Mouse (Mus musculus) MEL (cell line): Measurements from ENCODE around the gene Pax9. TPM values are rescaled to one million over a fixed set of nuclear protein-coding genes. Genes with fewer than 3 reads are reported as not detected.

Source experiments
- DNase-seq: peaks from one replicate; pipeline ENCODE4 v3.0.0; 2011; ENCODE audit warnings: low read depth, low spot score
- H3K27ac ChIP-seq: 2 replicates; pipeline ENCODE4 v1.5.1; 2012; ENCODE audit warnings: low read depth, mild to moderate bottlenecking, control low read depth, low read length, moderate library complexity; ENCODE audit not compliant: control insufficient read depth
- H3K27me3 ChIP-seq, 2 experiments: fragments of 150-350 bp in 1 of 2; sonication (generic) in 1 of 2; 2 replicates each; pipeline ENCODE4 v1.6.1; 2012; ENCODE audit warnings: low read length in 2 of 2, mild to moderate bottlenecking in 2 of 2, improper control_type of control experiment in 1 of 2, moderate library complexity in 1 of 2; ENCODE audit not compliant: insufficient read depth in 2 of 2, control insufficient read depth in 1 of 2
- H3K36me3 ChIP-seq, 2 experiments: 2 replicates each; pipeline ENCODE4 v1.6.1; 2012 to 2014; ENCODE audit warnings: low read length in 2 of 2, improper control_type of control experiment in 1 of 2, inconsistent platforms in 1 of 2, mild to moderate bottlenecking in 1 of 2; ENCODE audit not compliant: insufficient read depth in 2 of 2, control insufficient read depth in 1 of 2
- H3K4me1 ChIP-seq, 2 experiments: fragments of 150-350 bp in 1 of 2; sonication (generic) in 1 of 2; 2 replicates each; pipeline ENCODE4 v1.6.1; 2012; ENCODE audit warnings: low read length in 2 of 2, improper control_type of control experiment in 1 of 2, mild to moderate bottlenecking in 1 of 2; ENCODE audit not compliant: insufficient read depth in 2 of 2, control insufficient read depth in 1 of 2
- H3K4me3 ChIP-seq, 2 experiments: fragments of 150-350 bp in 1 of 2; sonication (generic) in 1 of 2; 2 replicates each; pipeline ENCODE4 v1.5.1; 2012; ENCODE audit warnings: low read depth in 2 of 2, low read length in 2 of 2, mild to moderate bottlenecking in 2 of 2, moderate library complexity in 2 of 2, control low read depth in 1 of 2, improper control_type of control experiment in 1 of 2; ENCODE audit not compliant: control insufficient read depth in 1 of 2, insufficient read depth in 1 of 2
- H3K79me2 ChIP-seq: 2 replicates; pipeline ENCODE4 v1.6.1; 2012; ENCODE audit warnings: mild to moderate bottlenecking, low read length, moderate library complexity; ENCODE audit not compliant: control insufficient read depth, poor library complexity, insufficient read depth
- H3K9ac ChIP-seq: 2 replicates; pipeline ENCODE4 v1.6.1; 2012; ENCODE audit warnings: low read depth, mild to moderate bottlenecking, control low read depth, low read length, moderate library complexity; ENCODE audit not compliant: control insufficient read depth, poor library complexity, severe bottlenecking
- H3K9me3 ChIP-seq: fragments of 150-350 bp; sonication (generic); replicated peaks from 2 replicates; pipeline ENCODE4 v1.6.1; 2012; ENCODE audit warnings: mild to moderate bottlenecking, low read length, improper control_type of control experiment, moderate library complexity; ENCODE audit not compliant: insufficient read depth
- BHLHE40 ChIP-seq: IDR thresholded peaks from 2 replicates; pipeline ENCODE4 v1.6.1; 2012; ENCODE audit warnings: low read depth, mild to moderate bottlenecking, inconsistent platforms, low read length, improper control_type of control experiment, borderline replicate concordance
- CHD1 ChIP-seq: IDR thresholded peaks from 2 replicates; pipeline ENCODE4 v1.6.1; 2012; ENCODE audit warnings: low read depth, mild to moderate bottlenecking, inconsistent platforms, low read length, improper control_type of control experiment
- E2F4 ChIP-seq: IDR thresholded peaks from 2 replicates; pipeline ENCODE4 v1.6.1; 2011; ENCODE audit warnings: low read depth, low read length, improper control_type of control experiment, borderline replicate concordance
- ETS1 ChIP-seq: IDR thresholded peaks from 2 replicates; pipeline ENCODE4 v1.6.1; 2012; ENCODE audit warnings: low read depth, mild to moderate bottlenecking, inconsistent platforms, low read length, improper control_type of control experiment, moderate library complexity
- GABPA ChIP-seq: IDR thresholded peaks from 2 replicates; pipeline ENCODE4 v1.6.1; 2012; ENCODE audit warnings: low read depth, mild to moderate bottlenecking, inconsistent platforms, low read length, improper control_type of control experiment, moderate library complexity
- GATA1 ChIP-seq: IDR thresholded peaks from 2 replicates; pipeline ENCODE4 v1.6.1; 2011; ENCODE audit warnings: low read depth, low read length, improper control_type of control experiment
- HCFC1 ChIP-seq: IDR thresholded peaks from 2 replicates; pipeline ENCODE4 v1.6.1; 2012; ENCODE audit warnings: low read depth, mild to moderate bottlenecking, inconsistent platforms, low read length, improper control_type of control experiment, moderate library complexity
- JUND ChIP-seq: IDR thresholded peaks from 2 replicates; pipeline ENCODE4 v1.6.1; 2011; ENCODE audit warnings: low read depth, mild to moderate bottlenecking, improper control_type of control experiment, low read length
- MAZ ChIP-seq: IDR thresholded peaks from 2 replicates; pipeline ENCODE4 v1.6.1; 2012; ENCODE audit warnings: low read depth, mild to moderate bottlenecking, inconsistent platforms, low read length, improper control_type of control experiment
- MYB ChIP-seq: IDR thresholded peaks from 2 replicates; pipeline ENCODE4 v1.6.1; 2011; ENCODE audit warnings: mild to moderate bottlenecking, low read depth, low read length, improper control_type of control experiment
- MYC ChIP-seq: IDR thresholded peaks from 2 replicates; pipeline ENCODE4 v1.6.1; 2011; ENCODE audit warnings: low read depth, mild to moderate bottlenecking, low read length, improper control_type of control experiment, moderate library complexity
- NELFE ChIP-seq: IDR thresholded peaks from 2 replicates; pipeline ENCODE4 v1.6.1; 2011; ENCODE audit warnings: low read depth, low read length, improper control_type of control experiment
- POLR2AphosphoS2 ChIP-seq: IDR thresholded peaks from 2 replicates; pipeline ENCODE4 v1.6.1; 2011; ENCODE audit warnings: low read length, improper control_type of control experiment
- RAD21 ChIP-seq: IDR thresholded peaks from 2 replicates; pipeline ENCODE4 v1.6.1; 2011; ENCODE audit warnings: mild to moderate bottlenecking, low read depth, low read length, improper control_type of control experiment
- RCOR1 ChIP-seq: IDR thresholded peaks from 2 replicates; pipeline ENCODE4 v1.6.1; 2012; ENCODE audit warnings: low read depth, mild to moderate bottlenecking, inconsistent platforms, low read length, improper control_type of control experiment
- SIN3A ChIP-seq: IDR thresholded peaks from 2 replicates; pipeline ENCODE4 v1.6.1; 2012; ENCODE audit warnings: low read length, improper control_type of control experiment, inconsistent platforms
- SMC3 ChIP-seq: IDR thresholded peaks from 2 replicates; pipeline ENCODE4 v1.6.1; 2011; ENCODE audit warnings: low read depth, low read length, improper control_type of control experiment
- TCF12 ChIP-seq: IDR thresholded peaks from 2 replicates; pipeline ENCODE4 v1.6.1; 2014; ENCODE audit warnings: low read depth, mild to moderate bottlenecking, inconsistent platforms, low read length, improper control_type of control experiment, moderate library complexity
- USF2 ChIP-seq, 2 experiments: IDR thresholded peaks; 2 replicates each; pipeline ENCODE4 v1.6.1; 2011 to 2012; ENCODE audit warnings: improper control_type of control experiment in 2 of 2, low read length in 2 of 2, borderline replicate concordance in 1 of 2, inconsistent platforms in 1 of 2, low read depth in 1 of 2, mild to moderate bottlenecking in 1 of 2; ENCODE audit not compliant: insufficient read depth in 1 of 2
- ZC3H11A ChIP-seq: IDR thresholded peaks from 2 replicates; pipeline ENCODE4 v1.6.1; 2012; ENCODE audit warnings: low read depth, mild to moderate bottlenecking, inconsistent platforms, low read length, improper control_type of control experiment
- ZKSCAN1 ChIP-seq: IDR thresholded peaks from 2 replicates; pipeline ENCODE4 v1.6.1; 2012; ENCODE audit warnings: low read depth, mild to moderate bottlenecking, inconsistent platforms, low read length, improper control_type of control experiment, moderate library complexity
- ZMIZ1 ChIP-seq: IDR thresholded peaks from 2 replicates; pipeline ENCODE4 v1.6.1; 2012; ENCODE audit warnings: low read depth, mild to moderate bottlenecking, inconsistent platforms, low read length, improper control_type of control experiment, moderate library complexity
- polyA plus RNA-seq, 2 experiments: library from polyadenylated mRNA; stranded (reverse) in 1 of 2; unstranded in 1 of 2; fragments of >175 nt in 1 of 2; fragments of >200 nt in 1 of 2; gene quantifications; 2 replicates each; pipeline versions ENCODE4 v1.2.1 to v1.2.4; 2012; ENCODE audit warnings: low replicate concordance in 2 of 2, low read depth in 1 of 2; ENCODE audit not compliant: insufficient read length in 2 of 2, insufficient read depth in 1 of 2, missing spikeins in 1 of 2
- total RNA-seq: library from RNA; depleted of rRNA; stranded (reverse); fragments of 300-350 nt; gene quantifications from 2 replicates; pipeline ENCODE4 v1.2.3, GENCODE M21; 2012

The Pax9 gene
- total and polyA plus RNA-seq, 3 experiments, result 1.7 to 4.5 TPM; not detected in 1

DNA sequence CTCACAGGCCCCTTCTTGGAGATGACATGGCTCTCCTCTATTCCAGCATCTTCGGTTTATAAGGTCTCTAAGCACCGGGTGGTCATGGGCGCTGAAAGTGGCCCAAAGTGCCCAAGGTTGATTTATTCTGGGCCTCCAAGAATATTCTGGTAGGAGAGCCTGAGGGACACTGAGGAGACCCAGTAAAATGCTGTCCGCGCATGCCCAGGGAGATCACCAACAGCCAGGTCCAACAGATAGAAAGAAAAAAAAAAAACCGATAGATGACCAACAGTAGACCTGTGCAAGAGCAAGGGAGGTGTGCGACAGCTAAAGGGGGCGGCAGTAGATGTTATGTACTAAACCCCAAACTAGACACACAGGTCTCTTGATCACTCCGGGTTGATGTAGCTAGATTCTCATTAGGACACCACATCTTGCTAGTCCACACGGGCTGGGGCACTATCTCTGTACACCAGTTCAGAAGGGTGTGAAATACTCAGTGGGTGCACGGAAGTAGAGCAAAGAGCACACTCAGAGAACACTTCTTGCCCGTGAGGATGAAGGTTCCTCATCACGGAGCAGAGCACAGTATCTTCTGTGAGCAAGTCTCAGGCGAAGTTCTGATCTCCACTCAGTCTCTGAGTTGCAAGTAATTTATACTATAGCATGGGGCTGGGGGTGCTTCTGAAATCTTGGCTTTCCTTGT is 2.0 kb downstream of the Pax9 start:
- no peak for DNase-seq
- Histone ChIP-seq H3K9me3 (no peaks in the 10 kb centered on the region), H3K27ac (no peak overlapping the region)
- TF ChIP-seq RAD21 (no peak), ZMIZ1 (no peak), POLR2AphosphoS2 (no peak), MAZ (no peak)
- TF ChIP-seq, all 39 proteins: peak for 0
- Histone ChIP-seq H3K4me3 (no peak overlapping the region), H3K27me3 (peaks cover 0 to under 1% of the 10 kb centered on the region in 2 experiments; a peak in 1 of 4 replicates), H3K79me2 (peaks cover 4% of the 10 kb centered on the region), H3K36me3 (peaks cover 0 to 3% of the 10 kb centered on the region in 2 experiments; a peak in 1 of 4 replicates), H3K9ac (no peak overlapping the region), H3K4me1 (peaks cover 3 to 12% of the 10 kb centered on the region in 2 experiments; a peak in 3 of 4 replicates)

DNA sequence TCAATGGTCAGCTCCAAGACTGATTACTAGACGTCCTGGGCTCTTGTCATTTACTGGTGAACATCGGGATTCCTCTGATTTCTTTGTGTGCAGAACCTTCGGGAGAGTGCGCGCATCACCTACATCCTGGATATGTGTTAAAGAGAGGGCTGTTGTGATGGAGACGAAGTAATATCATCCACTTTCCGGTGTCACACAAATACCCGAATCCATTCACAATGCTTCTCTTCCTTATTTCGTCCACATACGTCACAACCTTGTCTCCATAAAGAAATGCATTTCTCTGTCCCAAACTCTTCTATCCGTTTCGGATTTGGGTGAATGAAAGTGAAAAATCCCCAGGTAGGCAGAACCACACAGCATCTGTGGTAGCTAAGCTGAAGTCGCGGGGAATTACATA is 2.8 kb downstream of the Pax9 start:
- Histone ChIP-seq H3K4me3 (no peak overlapping the region), H3K27ac (no peak overlapping the region), H3K27me3 (no peaks in the 10 kb centered on the region), H3K9ac (no peak overlapping the region), H3K79me2 (peaks cover 4% of the 10 kb centered on the region), H3K9me3 (no peaks in the 10 kb centered on the region), H3K4me1 (peaks cover 3 to 15% of the 10 kb centered on the region in 2 experiments; a peak in 3 of 4 replicates), H3K36me3 (peaks cover 0 to 6% of the 10 kb centered on the region in 2 experiments; a peak in 1 of 4 replicates)
- DNase-seq, result no peak
- no peak for TF ChIP-seq USF2 (IDR thresholded peaks at IDR 0.05; ENCODE audit: borderline replicate concordance in 1 of 2, insufficient read depth in 1 of 2, low read depth in 1 of 2, low read length in 2 of 2)
- TF ChIP-seq HCFC1, result no peak
- no peak for TF ChIP-seq GABPA
- no peak for TF ChIP-seq MYC
- no peak for TF ChIP-seq BHLHE40
- TF ChIP-seq TCF12, result no peak
- no peak for TF ChIP-seq E2F4
- no peak for TF ChIP-seq MYB
- no peak for TF ChIP-seq GATA1
- no peak for TF ChIP-seq SMC3
- no peak for TF ChIP-seq ETS1
- TF ChIP-seq ZC3H11A, result no peak
- TF ChIP-seq NELFE, result no peak
- no peak for TF ChIP-seq JUND
- TF ChIP-seq ZKSCAN1, result no peak
- no peak for TF ChIP-seq CHD1
- no peak for TF ChIP-seq SIN3A
- no peak for TF ChIP-seq RCOR1
